Mouse (Mus musculus): Measurements from ENCODE around the gene Ppp1cc. TPM values are rescaled to one million over a fixed set of nuclear protein-coding genes. Genes with fewer than 3 reads are reported as not detected.
"Not testable (repeated sequence)": the region's sequence is repeated elsewhere in the genome, so short reads cannot be mapped to it uniquely, and the experiment has no call there.

The Ppp1cc gene
- total RNA-seq, 2 experiments from 2014 or later: 208 to 211 TPM

- no peak for DNase-seq (ENCODE audit: extremely low spot score in 1 of 2, low spot score in 1 of 2)
Observed at GRCm38 (mm10) chr5:122210890-122211289, 52.8 kb downstream of the Ppp1cc start.

GRCm38 (mm10) chr5:122212125-122212524 lies 54.0 kb downstream of the Ppp1cc start:
- no peak for DNase-seq (ENCODE audit: extremely low spot score in 1 of 2, low spot score in 1 of 2)

- not testable (repeated sequence) for DNase-seq (ENCODE audit: extremely low spot score in 1 of 2, low spot score in 1 of 2)
Observed at GRCm38 (mm10) chr5:122212820-122213219, 54.7 kb downstream of the Ppp1cc start.

GRCm38 (mm10) chr5:122213861-122214260 lies 55.8 kb downstream of the Ppp1cc start:
- DNase-seq (ENCODE audit: extremely low spot score in 1 of 2, low spot score in 1 of 2): no peak

- no peak for DNase-seq (ENCODE audit: extremely low spot score in 1 of 2, low spot score in 1 of 2)
Observed at GRCm38 (mm10) chr5:122217636-122218035, 59.6 kb downstream of the Ppp1cc start.

- DNase-seq (ENCODE audit: extremely low spot score in 1 of 2, low spot score in 1 of 2): no peak
Observed at GRCm38 (mm10) chr5:122218109-122218905, 60.2 kb downstream of the Ppp1cc start.

- DNase-seq (ENCODE audit: extremely low spot score in 1 of 2, low spot score in 1 of 2): no peak
Observed at GRCm38 (mm10) chr5:122218928-122219327, 60.9 kb downstream of the Ppp1cc start.

- no peak for DNase-seq (ENCODE audit: extremely low spot score in 1 of 2, low spot score in 1 of 2)
Observed at GRCm38 (mm10) chr5:122219655-122220629, 61.9 kb downstream of the Ppp1cc start.

- DNase-seq (ENCODE audit: extremely low spot score in 1 of 2, low spot score in 1 of 2): no peak
Observed at GRCm38 (mm10) chr5:122221085-122221484, 63.0 kb downstream of the Ppp1cc start.

GRCm38 (mm10) chr5:122224291-122224690 lies 66.2 kb downstream of the Ppp1cc start:
- no peak for DNase-seq (ENCODE audit: extremely low spot score in 1 of 2, low spot score in 1 of 2)

Other genes with a start within 250 kb of the Ppp1cc start
- 10 to 100 TPM; 32.9 to 36.7 TPM for gene Cux2, start 108.2 kb upstream of the Ppp1cc start, total RNA-seq (2021)
- under 1 TPM in 1 of 2 experiments, not detected in 1; 0.91 TPM for gene Myl2, start 57.3 kb upstream of the Ppp1cc start, total RNA-seq (2021)
- gene Ccdc63, start 17.5 kb upstream of the Ppp1cc start, total RNA-seq (2021): under 1 TPM; 0.74 to 0.94 TPM
- gene Hvcn1, start 48.5 kb downstream of the Ppp1cc start, total RNA-seq (2021): 1 to 10 TPM; 3.2 to 3.6 TPM
- gene Tctn1, start 106.2 kb downstream of the Ppp1cc start, total RNA-seq (2021): 10 to 100 TPM; 11.8 to 12.3 TPM
- gene Pptc7, start 126.1 kb downstream of the Ppp1cc start, total RNA-seq (2021): 10 to 100 TPM; 36.5 to 42.5 TPM
- gene Rad9b, start 196.0 kb downstream of the Ppp1cc start, total RNA-seq (2021): 1 to 10 TPM; 3.4 to 4.0 TPM
- gene Vps29, start 196.1 kb downstream of the Ppp1cc start, total RNA-seq (2021): 100 to 1,000 TPM; 206 to 217 TPM
- gene Gpn3, start 213.6 kb downstream of the Ppp1cc start, total RNA-seq (2021): 10 to 100 TPM; 26.4 to 28.2 TPM
- 10 to 100 TPM; 73.8 to 78.8 TPM for gene Fam216a, start 214.1 kb downstream of the Ppp1cc start, total RNA-seq (2021)
- 100 to 1,000 TPM; 285 to 290 TPM for gene Arpc3, start 233.6 kb downstream of the Ppp1cc start, total RNA-seq (2021)

All from layer of hippocampus, postnatal 25 days (tissue).